Mouse (Mus musculus) thymus, adult 2 months (tissue): ENCODE measurements around the gene Zfp235. TPM values are rescaled to one million over a fixed set of nuclear protein-coding genes. Genes with fewer than 3 reads are reported as not detected.

ENCODE experiments used
- DNase-seq: peaks from one replicate; pipeline ENCODE4 v3.0.0; 2021
- H3K27ac ChIP-seq: fragments of 200-500 bp; 2 replicates; pipeline ENCODE4 v1.5.1; 2012; ENCODE audit warnings: low read length, control low read depth; ENCODE audit not compliant: control insufficient read depth, insufficient read depth
- H3K27me3 ChIP-seq: fragments of 200-500 bp; 2 replicates; pipeline ENCODE4 v1.6.1; 2012; ENCODE audit warnings: mild to moderate bottlenecking, low read length, moderate library complexity, mixed read lengths; ENCODE audit not compliant: control insufficient read depth, insufficient read depth
- H3K36me3 ChIP-seq: fragments of 200-500 bp; 2 replicates; pipeline ENCODE4 v1.6.1; 2012; ENCODE audit warnings: mild to moderate bottlenecking, low read length, moderate library complexity; ENCODE audit not compliant: control insufficient read depth, insufficient read depth
- H3K4me1 ChIP-seq: fragments of 200-500 bp; replicated peaks from 2 replicates; pipeline ENCODE4 v1.6.1; 2012; ENCODE audit warnings: low read length; ENCODE audit not compliant: control insufficient read depth, insufficient read depth
- H3K4me3 ChIP-seq: fragments of 200-500 bp; 2 replicates; pipeline ENCODE4 v1.5.1; 2012; ENCODE audit warnings: mild to moderate bottlenecking, low read length, control low read depth, moderate library complexity; ENCODE audit not compliant: control insufficient read depth, insufficient read depth
- CTCF ChIP-seq: fragments of 200-500 bp; IDR thresholded peaks from 2 replicates; pipeline ENCODE4 v1.5.1; 2012; ENCODE audit warnings: mild to moderate bottlenecking, control low read depth, low read length, moderate library complexity, borderline replicate concordance; ENCODE audit not compliant: control insufficient read depth, poor library complexity, insufficient read depth; ENCODE audit errors: extremely low read depth
- POLR2A ChIP-seq: fragments of 200-500 bp; IDR thresholded peaks from 2 replicates; pipeline ENCODE4 v1.6.1; 2012; ENCODE audit warnings: mild to moderate bottlenecking, low read length, control low read depth, moderate library complexity; ENCODE audit not compliant: control insufficient read depth, poor library complexity, insufficient read depth; ENCODE audit errors: extremely low read depth
- WGBS: fragments of 180-500 bp; shearing (Covaris S2); methylation state at CpG from one replicate; pipeline ENCODE4 v1.1.7; 2018; 5-methylcytosine and 5-hydroxymethylcytosine counted together
- polyA plus RNA-seq: library from polyadenylated mRNA; depleted of rRNA; stranded (reverse); fragments of >200 nt; gene quantifications from 2 replicates; pipeline ENCODE4 v1.2.3, GENCODE M21; 2012

Zfp235 gene
- polyA plus RNA-seq, 1 experiment: 7.8 TPM

DNA sequence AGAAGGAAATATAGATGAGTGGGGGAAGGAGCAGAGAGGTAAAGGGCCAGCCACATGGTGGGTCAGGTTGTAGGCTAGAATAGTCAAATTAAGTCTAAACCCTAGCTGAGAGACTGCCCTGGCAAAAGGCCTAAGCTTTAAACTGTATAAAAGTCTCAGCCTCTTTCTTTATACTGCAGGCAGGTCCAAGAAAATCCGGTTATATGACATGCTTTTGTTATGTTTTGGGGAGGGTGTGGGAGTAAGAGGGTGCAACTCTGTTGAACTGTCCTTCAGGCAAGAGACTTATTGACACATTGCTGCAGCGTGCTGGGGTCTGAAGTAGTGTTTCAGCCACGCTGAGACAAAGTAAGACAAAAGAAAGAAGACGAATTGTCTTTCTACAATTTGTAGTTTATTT is 38.2 kb downstream of the Zfp235 start:
- H3K4me1 ChIP-seq: peaks cover 4% of the 10 kb centered on the region
- no peaks in the 10 kb centered on the region for H3K36me3 ChIP-seq
- H3K4me3 ChIP-seq: no peak overlapping the region
- H3K27me3 ChIP-seq: no peaks in the 10 kb centered on the region
- no peak for DNase-seq
- no peak overlapping the region for H3K27ac ChIP-seq
- no peak for TF ChIP-seq POLR2A
- TF ChIP-seq CTCF: no peak
- 79% methylated on average over 4 of the region's 4 CpGs for WGBS

DNA sequence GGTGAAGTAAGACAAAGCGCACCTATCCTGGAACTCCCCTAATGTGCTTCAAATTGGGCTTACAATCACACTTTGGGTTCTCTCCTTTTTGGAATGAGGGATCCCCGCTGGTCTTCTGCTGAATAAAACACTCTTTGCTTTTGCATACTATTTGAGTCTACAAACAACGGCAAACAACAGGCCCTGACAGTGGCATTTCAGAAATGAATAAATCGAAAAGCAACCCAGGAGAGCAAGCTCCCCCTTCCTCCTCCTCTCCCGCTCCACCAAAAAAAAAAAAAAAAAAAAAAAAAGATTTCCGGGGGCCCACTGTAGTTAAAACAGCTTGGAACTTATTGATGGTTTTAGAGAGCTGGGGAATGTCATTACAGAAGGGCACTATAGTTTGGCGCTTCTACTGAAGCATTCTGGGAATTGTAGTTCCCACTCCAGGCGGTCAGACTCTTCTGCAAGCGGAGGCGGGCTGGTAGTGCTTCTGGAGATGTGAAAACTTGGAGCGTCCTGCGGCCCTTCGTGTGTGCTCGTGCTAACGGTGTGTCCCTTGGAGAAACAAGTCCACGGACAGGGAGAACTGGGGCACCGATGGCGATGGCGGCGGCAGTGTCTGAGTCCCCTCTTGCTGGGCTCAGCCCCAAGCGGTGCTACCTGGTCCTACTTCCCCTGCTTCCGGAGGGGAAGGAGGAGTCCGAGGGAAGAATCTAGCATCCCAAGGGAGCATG is 40.8 kb downstream of the Zfp235 start, which contains the start of gene Zfp114:
TSS of gene Zfp114 (plus strand) at position 443 of the 719 bp plus-strand sequence.
- Histone ChIP-seq H3K36me3 (no peaks in the 10 kb centered on the region), H3K27me3 (no peaks in the 10 kb centered on the region), H3K4me1 (peaks cover 4% of the 10 kb centered on the region), H3K27ac (no peak within 1 kb of the TSS), H3K4me3 (peak within 1 kb of the TSS; percentile 64)
- 16% methylated on average over 23 of the region's 23 CpGs for WGBS
- no peak for TF ChIP-seq POLR2A
- TF ChIP-seq CTCF: no peak
- peak; percentile 38 for DNase-seq

DNA sequence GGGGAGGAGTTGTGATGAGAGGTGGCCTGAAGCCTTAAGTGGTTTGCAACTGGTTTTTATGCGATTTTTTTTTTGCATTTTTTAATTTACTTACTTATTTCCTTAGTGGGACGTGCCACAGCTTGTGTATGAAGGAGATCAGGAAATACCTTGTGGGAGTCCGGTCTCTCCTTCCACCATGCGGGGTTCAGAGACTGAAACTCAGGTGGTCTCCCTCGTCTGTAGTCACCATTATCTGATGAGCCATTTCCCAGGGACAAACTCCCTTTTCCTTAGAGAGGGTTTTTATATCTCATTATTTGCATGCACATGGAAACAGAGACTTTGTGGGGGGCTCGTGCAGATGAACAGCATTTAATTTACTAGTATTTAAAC is 41.4 kb downstream of the Zfp235 start:
- Histone ChIP-seq H3K4me3 (peak overlapping the region; percentile 64), H3K36me3 (no peaks in the 10 kb centered on the region), H3K4me1 (peaks cover 4% of the 10 kb centered on the region), H3K27ac (no peak overlapping the region), H3K27me3 (no peaks in the 10 kb centered on the region)
- DNase-seq: no peak
- TF ChIP-seq CTCF (no peak), POLR2A (no peak)
- 30% methylated on average over 6 of the region's 6 CpGs for WGBS

DNA sequence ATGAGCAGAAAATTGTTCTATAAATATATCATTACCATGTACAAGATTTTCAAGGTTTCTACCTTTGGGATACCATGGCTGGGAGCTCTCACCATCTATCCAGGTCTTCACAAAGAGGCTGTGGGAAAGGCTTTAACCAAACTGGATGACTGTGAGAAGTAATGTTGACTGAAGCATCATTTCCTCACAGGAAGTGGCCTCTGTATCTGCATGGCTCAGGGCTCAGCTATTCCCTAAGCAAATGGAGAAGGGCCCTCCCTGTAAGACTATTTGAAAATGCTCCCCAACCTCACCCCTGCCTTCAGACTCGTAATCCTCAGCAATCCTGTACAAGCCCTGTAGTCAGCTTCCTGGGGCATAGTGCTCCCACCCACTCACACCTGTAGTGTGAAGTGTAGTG is 53.6 kb downstream of the Zfp235 start:
- Histone ChIP-seq H3K27me3 (no peaks in the 10 kb centered on the region), H3K27ac (no peak overlapping the region), H3K4me1 (no peaks in the 10 kb centered on the region), H3K4me3 (no peak overlapping the region), H3K36me3 (no peaks in the 10 kb centered on the region)
- TF ChIP-seq POLR2A: no peak
- TF ChIP-seq CTCF: no peak
- DNase-seq: no peak
- 33% methylated on average over 1 of the region's 1 CpGs for WGBS

DNA sequence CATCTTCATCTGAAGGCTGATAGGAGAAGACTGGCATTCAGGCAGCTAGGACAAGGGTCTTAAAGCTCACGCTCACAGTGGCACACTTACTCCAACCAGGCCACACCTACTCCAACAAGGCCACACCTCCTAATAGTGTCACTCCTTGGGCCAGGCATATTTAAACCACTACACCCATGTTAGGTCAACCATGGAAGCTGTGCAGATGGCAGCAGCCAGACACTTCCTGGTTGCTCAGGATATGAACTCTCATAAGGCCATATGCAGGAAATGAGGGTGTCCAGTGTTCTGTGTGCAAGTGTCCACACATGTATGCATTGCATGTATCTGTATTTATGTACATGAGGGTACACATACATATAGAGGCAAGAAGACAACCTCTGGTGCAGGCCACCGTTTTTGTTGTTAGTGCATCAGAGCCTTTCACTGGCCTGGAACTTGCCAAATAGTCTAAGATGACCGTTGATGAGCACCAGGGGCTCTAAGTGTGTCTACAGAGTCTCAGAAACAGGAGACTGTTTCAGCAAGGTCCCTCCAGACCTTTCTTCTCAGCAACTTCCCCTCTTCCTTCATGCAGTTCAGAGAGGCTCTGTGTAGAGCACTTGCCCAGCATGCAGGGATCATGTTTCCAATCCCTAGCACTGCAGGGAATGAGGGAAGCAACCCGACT is 55.1 kb downstream of the Zfp235 start:
- H3K27me3 ChIP-seq: no peaks in the 10 kb centered on the region
- no peaks in the 10 kb centered on the region for H3K4me1 ChIP-seq
- no peak overlapping the region for H3K4me3 ChIP-seq
- H3K36me3 ChIP-seq: no peaks in the 10 kb centered on the region
- TF ChIP-seq CTCF: no peak
- no peak for TF ChIP-seq POLR2A
- H3K27ac ChIP-seq: no peak overlapping the region
- DNase-seq: no peak
- WGBS: 72% methylated on average over 4 of the region's 4 CpGs

DNA sequence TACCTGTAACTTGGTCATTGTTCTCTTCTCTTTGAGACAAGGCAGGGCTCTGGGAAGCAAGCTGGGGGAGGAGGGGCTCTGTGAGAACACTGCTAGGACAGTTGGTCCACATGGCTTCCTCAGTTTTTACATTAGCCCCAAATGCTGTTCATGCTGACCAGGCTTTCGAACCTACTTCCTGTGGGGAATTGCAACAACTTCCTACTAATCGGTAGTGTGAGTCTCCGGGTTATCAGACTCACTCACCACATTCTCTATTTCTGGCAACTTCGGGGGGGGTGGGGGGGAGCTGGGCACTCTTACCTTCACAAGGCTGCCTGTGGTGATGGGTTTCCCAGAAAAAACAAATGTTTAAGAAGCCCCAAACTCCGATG is 55.6 kb downstream of the Zfp235 start:
- Histone ChIP-seq H3K4me1 (no peaks in the 10 kb centered on the region), H3K36me3 (no peaks in the 10 kb centered on the region), H3K27ac (no peak overlapping the region), H3K4me3 (no peak overlapping the region), H3K27me3 (no peaks in the 10 kb centered on the region)
- no peak for DNase-seq
- WGBS: 11% methylated on average over 5 of the region's 5 CpGs
- TF ChIP-seq POLR2A (no peak), CTCF (no peak)
